ENCODE assay signal across 8 mouse cellular contexts in the genomic region with DNA sequence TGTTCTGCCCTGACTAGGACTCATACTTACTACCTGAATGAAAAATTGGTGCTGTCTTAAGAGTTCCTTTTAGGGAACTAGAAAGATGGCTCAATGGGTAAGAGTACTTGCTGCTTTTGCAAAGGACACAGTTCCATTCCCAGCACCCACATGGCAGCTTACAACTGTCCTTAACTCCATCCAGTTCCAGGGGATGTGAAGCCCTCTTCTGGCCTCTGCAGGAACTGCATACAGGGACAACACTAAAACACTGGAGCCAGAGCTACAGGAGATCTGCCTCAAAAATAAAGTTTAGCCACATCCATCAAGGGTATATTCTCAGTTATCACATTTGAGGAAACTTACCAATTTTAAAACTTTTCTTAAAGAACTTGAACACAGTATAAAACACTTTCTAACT. TPM values are rescaled to one million over a fixed set of nuclear protein-coding genes. Genes with fewer than 3 reads are reported as not detected.
DNase-seq lines count a peak whose midpoint lies in the region; ATAC-seq and TF ChIP-seq lines count a peak whose summit lies in the region.

No protein-coding gene starts in this region.

- peak; percentile 57 for TF ChIP-seq CTCF in kidney, adult 2 months (conservative IDR thresholded peaks at IDR 0.05; ENCODE audit: insufficient read depth, insufficient read length, low read depth, low read length)

- no peaks in the 10 kb centered on the region for H3K9me3 ChIP-seq in forebrain, embryonic 11.5 days (ENCODE audit: control insufficient read depth, low read length)

- ATAC-seq in neutrophil, adult 5-6 weeks (ENCODE audit: extremely low read depth, insufficient number of reproducible peaks, low FRiP score, poor library complexity, severe bottlenecking) = peak; percentile 28; the same call in 1 of the 2 replicates
- ATAC-seq in monocyte, adult 5-6 weeks (replicated peaks; ENCODE audit: insufficient number of reproducible peaks, low FRiP score, low TSS enrichment, poor library complexity, severe bottlenecking) = no peak
- ATAC-seq in forebrain, embryonic 11.5 days (replicated peaks; ENCODE audit: low FRiP score) = no peak

- TF ChIP-seq POLR2A in kidney, adult 2 months (IDR thresholded peaks at IDR 0.05; ENCODE audit: low read depth, low read length) = no peak

- H3K4me2 ChIP-seq in forebrain, embryonic 11.5 days (ENCODE audit: low read depth, low read length, severe bottlenecking) = no peak overlapping the region

- H3K27me3 ChIP-seq in kidney, adult 2 months (replicated peaks; ENCODE audit: control insufficient read depth, insufficient read depth, low read length) = no peaks in the 10 kb centered on the region
- no peaks in the 10 kb centered on the region for H3K27me3 ChIP-seq in forebrain, embryonic 11.5 days (ENCODE audit: control insufficient read depth, insufficient read depth, low read length)

- no peak overlapping the region for H3K4me3 ChIP-seq in kidney, adult 2 months (ENCODE audit: insufficient read depth, low read depth, low read length)
- no peak overlapping the region for H3K4me3 ChIP-seq in forebrain, embryonic 11.5 days (ENCODE audit: low read depth, low read length)

- H3K9ac ChIP-seq in forebrain, embryonic 11.5 days (ENCODE audit: low read length) = no peak overlapping the region

- peak overlapping the region; percentile 54 for H3K27ac ChIP-seq in kidney, adult 2 months (ENCODE audit: insufficient read depth, low read depth, low read length)
- H3K27ac ChIP-seq in forebrain, embryonic 11.5 days (ENCODE audit: low read depth, low read length) = no peak overlapping the region

- H3K4me1 ChIP-seq in kidney, adult 2 months (ENCODE audit: control insufficient read depth, insufficient read depth, low read length) = peaks cover 36% of the 10 kb centered on the region
- no peaks in the 10 kb centered on the region for H3K4me1 ChIP-seq in forebrain, embryonic 11.5 days (replicated peaks; ENCODE audit: control insufficient read depth, insufficient read depth, low read length)

- DNase-seq in kidney, adult 2 months = peak; percentile 44
- DNase-seq in kidney, adult 9 months = no peak
- DNase-seq in NIH3T3 (ENCODE audit: low read depth) = peak; percentile 45
- DNase-seq in forelimb bud, embryonic 11.5 days (ENCODE audit: low read depth, low spot score) = peak; percentile 49
- no peak for DNase-seq in forebrain, embryonic 11.5 days (ENCODE audit: low spot score)
- DNase-seq in layer of hippocampus, adult 9-11 months = no peak

- H3K36me3 ChIP-seq in kidney, adult 2 months (ENCODE audit: control insufficient read depth, insufficient read depth, low read length) = no peaks in the 10 kb centered on the region
- H3K36me3 ChIP-seq in forebrain, embryonic 11.5 days (ENCODE audit: control insufficient read depth, insufficient read depth, low read length) = no peaks in the 10 kb centered on the region; the same call in 1 of the 2 replicates

RNA-seq across cellular contexts. Expression of gene Arf1, which starts 9.0 kb away (rescaled TPM):
- 490 and 503 TPM in 2 replicates for polyA plus RNA-seq in kidney, adult 2 months (2012; rRNA removed)
- 210 and 259 TPM in 2 replicates for total RNA-seq in neutrophil, adult 5-6 weeks (2017)
- 337 to 405 TPM (median 396 TPM) in 3 replicates for total RNA-seq in monocyte, adult 5-6 weeks (2017)
- polyA plus RNA-seq in forebrain, embryonic 11.5 days (2014; fragmentation: Nextera tagmentation; extraction: Ambion mirVana) = 577 and 597 TPM in 2 replicates

RNA-seq across cellular contexts. Expression of gene 2310033P09Rik, which starts 10.9 kb away (rescaled TPM):
- polyA plus RNA-seq in kidney, adult 2 months (2012; rRNA removed) = 19.8 and 22.1 TPM in 2 replicates
- 12.0 and 14.5 TPM in 2 replicates for total RNA-seq in neutrophil, adult 5-6 weeks (2017)
- total RNA-seq in monocyte, adult 5-6 weeks (2017) = 8.9 to 16.8 TPM (median 16.4 TPM) in 3 replicates
- 36.6 and 41.0 TPM in 2 replicates for polyA plus RNA-seq in forebrain, embryonic 11.5 days (2014; fragmentation: Nextera tagmentation; extraction: Ambion mirVana)

RNA-seq across cellular contexts. Expression of gene Mrpl55, which starts 16.8 kb away (rescaled TPM):
- polyA plus RNA-seq in kidney, adult 2 months (2012; rRNA removed) = 56.3 and 58.2 TPM in 2 replicates
- 16.1 and 17.1 TPM in 2 replicates for total RNA-seq in neutrophil, adult 5-6 weeks (2017)
- total RNA-seq in monocyte, adult 5-6 weeks (2017) = 21.2 to 48.1 TPM (median 23.8 TPM) in 3 replicates
- polyA plus RNA-seq in forebrain, embryonic 11.5 days (2014; fragmentation: Nextera tagmentation; extraction: Ambion mirVana) = 94.3 and 103 TPM in 2 replicates

RNA-seq across cellular contexts. Expression of gene Guk1, which starts 27.1 kb away (rescaled TPM):
- 137 and 144 TPM in 2 replicates for polyA plus RNA-seq in kidney, adult 2 months (2012; rRNA removed)
- 19.0 and 26.8 TPM in 2 replicates for total RNA-seq in neutrophil, adult 5-6 weeks (2017)
- total RNA-seq in monocyte, adult 5-6 weeks (2017) = 23.1 to 45.9 TPM (median 32.7 TPM) in 3 replicates
- polyA plus RNA-seq in forebrain, embryonic 11.5 days (2014; fragmentation: Nextera tagmentation; extraction: Ambion mirVana) = 90.3 and 95.7 TPM in 2 replicates

RNA-seq across cellular contexts. Expression of gene Gjc2, which starts 36.1 kb away (rescaled TPM):
- polyA plus RNA-seq in kidney, adult 2 months (2012; rRNA removed) = 1.4 and 1.8 TPM in 2 replicates
- not detected in 2 replicates for total RNA-seq in neutrophil, adult 5-6 weeks (2017)
- total RNA-seq in monocyte, adult 5-6 weeks (2017) = not detected in 3 replicates
- 0.08 TPM in 1 of 2 replicates, not detected in the other for polyA plus RNA-seq in forebrain, embryonic 11.5 days (2014; fragmentation: Nextera tagmentation; extraction: Ambion mirVana)

Comparison
In these comparisons a context has a peak if more than half of its experiments do, and no peak if none do; other contexts are left out.
1. DNase-seq: peak in kidney, adult 2 months (single experiment), NIH3T3 (single experiment) and forelimb bud, embryonic 11.5 days (single experiment); none in kidney, adult 9 months (single experiment), forebrain, embryonic 11.5 days (single experiment) and layer of hippocampus, adult 9-11 months (single experiment).